Mouse (Mus musculus) cerebellum, postnatal 14 days (tissue): Measurements from ENCODE around the gene Sdhaf3.

ENCODE experiments used
- DNase-seq, 2 experiments: peaks; one replicate each; pipeline ENCODE4 v3.0.0; 2021; ENCODE audit warnings: mixed read lengths in 2 of 2

Gene Sdhaf3

GRCm38 (mm10) chr6:7069463-7069862 is 113.7 kb downstream of the Sdhaf3 start:
- no peak for DNase-seq

- DNase-seq = no peak
Observed at GRCm38 (mm10) chr6:7082054-7082453, 126.2 kb downstream of the Sdhaf3 start.

GRCm38 (mm10) chr6:7082467-7083259 is 126.9 kb downstream of the Sdhaf3 start:
- DNase-seq = no peak

GRCm38 (mm10) chr6:7083661-7084060 is 127.9 kb downstream of the Sdhaf3 start:
- no peak for DNase-seq

- no peak for DNase-seq
Observed at GRCm38 (mm10) chr6:7084370-7084769, 128.6 kb downstream of the Sdhaf3 start.

GRCm38 (mm10) chr6:7085506-7085905 is 129.7 kb downstream of the Sdhaf3 start:
- DNase-seq = no peak

- DNase-seq = no peak
Observed at GRCm38 (mm10) chr6:7092094-7092493, 136.3 kb downstream of the Sdhaf3 start.
